Mouse (Mus musculus): ENCODE data around the gene Cntnap5a. TPM values are rescaled to one million over a fixed set of nuclear protein-coding genes. Genes with fewer than 3 reads are reported as not detected.

Gene Cntnap5a
- total and polyA plus RNA-seq, 3 experiments, result not detected

- no peak for DNase-seq (ENCODE audit: extremely low read depth)
- in situ Hi-C loops (cut with MboI; ENCODE audit: low pct_ligation_motif_present, low pct_unique_long_range_greater_than_20kb, low sequenced_read_pairs), result no loop called here
- Histone ChIP-seq H3K4me2 (ENCODE audit: insufficient read depth, low read depth, poor library complexity, severe bottlenecking) (no peak overlapping the region), H3K27me3 (replicated peaks) (no peaks in the 10 kb centered on the region), H3K4me3 (replicated peaks in 1 of 3; ENCODE audit: low read depth in 2 of 3, low read length in 2 of 3, poor library complexity in 1 of 3) (no peak overlapping the region), H3K27ac (ENCODE audit: insufficient read depth, low read depth) (no peak overlapping the region), H3K4me1 (ENCODE audit: control insufficient read depth in 1 of 2, insufficient read depth in 2 of 2) (no peaks in the 10 kb centered on the region), H3K36me3 (replicated peaks in 1 of 2; ENCODE audit: control insufficient read depth in 1 of 2, insufficient read depth in 1 of 2, low read length in 1 of 2) (no peaks in the 10 kb centered on the region), H3K79me2 (replicated peaks; ENCODE audit: control insufficient read depth, extremely low read depth, insufficient read depth, poor library complexity, severe bottlenecking) (no peaks in the 10 kb centered on the region), H3K9me3 (replicated peaks; ENCODE audit: low read length) (peaks cover 18% of the 10 kb centered on the region), H3K9ac (ENCODE audit: insufficient read depth, low read depth) (no peak overlapping the region)
- TF ChIP-seq SMC3 (IDR thresholded peaks at IDR 0.05; ENCODE audit: low read depth, low read length) (no peak), NELFE (IDR thresholded peaks at IDR 0.05; ENCODE audit: low read depth, low read length) (no peak), HCFC1 (IDR thresholded peaks at IDR 0.05; ENCODE audit: low read depth, low read length) (no peak), RAD21 (IDR thresholded peaks at IDR 0.05; ENCODE audit: low read depth, low read length) (no peak), IRF4 (IDR thresholded peaks at IDR 0.05; ENCODE audit: low read depth, low read length) (no peak), ZNF384 (IDR thresholded peaks at IDR 0.05; ENCODE audit: low read depth, low read length) (no peak), JUND (conservative IDR thresholded peaks at IDR 0.05; ENCODE audit: low read depth, low read length) (no peak), MAZ (IDR thresholded peaks at IDR 0.05; ENCODE audit: low read depth, low read length) (no peak), ZKSCAN1 (IDR thresholded peaks at IDR 0.05; ENCODE audit: borderline replicate concordance, low read depth, low read length) (no peak), MAX (IDR thresholded peaks at IDR 0.05; ENCODE audit: low read length) (no peak)
- dilution Hi-C loops (cut with MboI; ENCODE audit: extremely low pct_ligation_motif_present, extremely low pct_unique_long_range_greater_than_20kb, low sequenced_read_pairs), result no loop called here
Observed at GRCm38 (mm10) chr1:115745569-115745968, 61.0 kb downstream of the Cntnap5a start.

DNA sequence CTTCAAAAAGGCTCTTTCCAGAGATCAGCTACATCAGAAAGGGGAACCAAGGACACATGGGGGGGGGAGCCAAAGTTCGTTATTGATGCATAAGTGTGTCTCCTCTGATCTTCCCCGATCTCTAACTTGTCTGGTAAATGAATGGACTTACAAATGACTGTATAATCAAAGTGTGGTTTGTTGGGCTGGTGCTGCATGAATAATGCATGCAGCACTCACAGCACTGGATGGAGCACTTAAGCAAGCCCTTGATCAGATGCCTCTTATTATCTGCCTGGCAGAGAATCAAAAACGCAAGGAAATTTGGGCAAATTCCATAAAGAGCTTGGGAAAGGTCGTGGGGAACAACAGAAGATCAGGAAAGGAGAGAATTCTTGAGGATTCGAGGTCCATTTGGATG lies 100.2 kb downstream of the Cntnap5a start:
- no peaks in the 10 kb centered on the region for H3K4me1 ChIP-seq (ENCODE audit: control insufficient read depth in 1 of 2, insufficient read depth in 2 of 2)
- H3K4me2 ChIP-seq (ENCODE audit: insufficient read depth, low read depth, poor library complexity, severe bottlenecking), result no peak overlapping the region
- H3K79me2 ChIP-seq (replicated peaks; ENCODE audit: control insufficient read depth, extremely low read depth, insufficient read depth, poor library complexity, severe bottlenecking), result no peaks in the 10 kb centered on the region
- peaks cover 45% of the 10 kb centered on the region for H3K9me3 ChIP-seq (replicated peaks; ENCODE audit: low read length)
- no peak overlapping the region for H3K4me3 ChIP-seq (replicated peaks in 1 of 3; ENCODE audit: low read depth in 2 of 3, low read length in 2 of 3, poor library complexity in 1 of 3)
- H3K27me3 ChIP-seq (replicated peaks), result no peaks in the 10 kb centered on the region
- no peak for DNase-seq (ENCODE audit: extremely low read depth)
- TF ChIP-seq USF1 (IDR thresholded peaks at IDR 0.05; ENCODE audit: low read depth, low read length), result no peak
- no peak for TF ChIP-seq JUN (IDR thresholded peaks at IDR 0.05; ENCODE audit: insufficient read depth, low read depth, low read length)
- TF ChIP-seq USF2 (conservative IDR thresholded peaks at IDR 0.05; ENCODE audit: low read depth, low read length), result no peak
- no peak for TF ChIP-seq MAFK (IDR thresholded peaks at IDR 0.05; ENCODE audit: insufficient replicate concordance, low read length)
- no peak for TF ChIP-seq MAX (IDR thresholded peaks at IDR 0.05; ENCODE audit: low read length)
- TF ChIP-seq ELF1 (IDR thresholded peaks at IDR 0.05; ENCODE audit: low read depth, low read length), result no peak
- TF ChIP-seq ZMIZ1 (IDR thresholded peaks at IDR 0.05; ENCODE audit: low read depth, low read length), result no peak
- no peak for TF ChIP-seq JUND (conservative IDR thresholded peaks at IDR 0.05; ENCODE audit: low read depth, low read length)
- no peak for TF ChIP-seq ZC3H11A (IDR thresholded peaks at IDR 0.05; ENCODE audit: low read depth, low read length)
- no peak for TF ChIP-seq NRF1 (IDR thresholded peaks at IDR 0.05; ENCODE audit: low read depth, low read length)
- no peak for TF ChIP-seq HCFC1 (IDR thresholded peaks at IDR 0.05; ENCODE audit: low read depth, low read length)
- no peak for TF ChIP-seq MEF2A (IDR thresholded peaks at IDR 0.05; ENCODE audit: borderline replicate concordance, low read depth, low read length)
- TF ChIP-seq BHLHE40 (IDR thresholded peaks at IDR 0.05; ENCODE audit: low read depth, low read length), result no peak
- TF ChIP-seq EP300 (IDR thresholded peaks at IDR 0.05; ENCODE audit: low read length), result no peak
- no peak for TF ChIP-seq MYC (IDR thresholded peaks at IDR 0.05; ENCODE audit: low read depth, low read length)
- TF ChIP-seq TCF12 (IDR thresholded peaks at IDR 0.05; ENCODE audit: low read depth, low read length), result no peak
- TF ChIP-seq MAZ (IDR thresholded peaks at IDR 0.05; ENCODE audit: low read depth, low read length), result no peak
- TF ChIP-seq IRF4 (IDR thresholded peaks at IDR 0.05; ENCODE audit: low read depth, low read length), result no peak
- in situ Hi-C loops (cut with MboI; ENCODE audit: low pct_ligation_motif_present, low pct_unique_long_range_greater_than_20kb, low sequenced_read_pairs), result no loop called here
- no peaks in the 10 kb centered on the region for H3K36me3 ChIP-seq (replicated peaks in 1 of 2; ENCODE audit: control insufficient read depth in 1 of 2, insufficient read depth in 1 of 2, low read length in 1 of 2)
- H3K9ac ChIP-seq (ENCODE audit: insufficient read depth, low read depth), result no peak overlapping the region
- no peak overlapping the region for H3K27ac ChIP-seq (ENCODE audit: insufficient read depth, low read depth)
- dilution Hi-C loops (cut with MboI; ENCODE audit: extremely low pct_ligation_motif_present, extremely low pct_unique_long_range_greater_than_20kb, low sequenced_read_pairs), result no loop called here
